Mouse (Mus musculus): Measurements from ENCODE around the gene Psmb4.
"Not testable (repeated sequence)": the region's sequence is repeated elsewhere in the genome, so short reads cannot be mapped to it uniquely, and the experiment has no call there.

Gene Psmb4

DNA sequence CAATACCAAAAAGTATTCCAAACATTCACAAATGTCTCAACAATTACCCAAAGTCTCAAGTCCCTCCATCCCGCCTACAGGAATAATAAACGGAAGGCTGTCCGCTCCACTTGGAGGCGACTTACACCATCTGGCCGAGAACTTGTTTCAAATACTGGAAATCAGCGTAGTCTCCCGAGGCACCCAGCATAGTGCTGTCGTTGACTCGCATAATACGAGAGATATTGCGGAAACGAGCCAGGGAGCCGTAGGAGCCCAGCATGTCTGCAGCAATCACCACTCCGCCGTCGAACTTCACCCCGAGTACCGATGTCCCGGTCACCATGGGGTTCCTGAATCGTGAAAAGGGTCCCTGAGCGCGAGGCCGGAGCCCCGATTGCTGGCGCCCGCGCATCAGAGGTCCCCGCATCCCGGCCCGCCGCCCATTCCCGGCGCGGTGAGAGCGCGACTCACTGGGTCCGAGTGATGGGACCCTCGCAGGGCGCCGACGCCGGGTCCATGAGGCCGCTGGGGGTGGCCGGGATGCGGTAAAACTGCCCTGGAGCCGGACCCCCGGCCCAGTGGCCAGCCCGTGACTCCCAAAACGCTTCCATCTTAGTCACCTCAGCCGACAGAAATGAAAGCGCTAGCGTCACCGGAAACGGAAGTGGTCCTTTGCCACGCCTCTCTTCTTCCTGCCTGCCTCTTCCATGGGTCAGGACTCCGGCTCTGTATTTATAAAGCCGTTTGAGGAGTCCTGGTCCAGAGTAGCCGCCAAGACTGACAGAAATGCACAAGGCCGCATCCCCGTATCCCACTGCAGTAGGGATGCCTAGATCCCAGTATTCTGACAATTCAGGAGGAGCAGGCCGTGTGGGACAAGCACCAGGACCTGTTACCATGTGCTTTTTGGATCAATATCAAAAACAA lies at the start of gene Psmb4:
Gene Psmb4, minus strand, starts transcription at position 646 of the 909 bp plus-strand sequence.
- peak; percentile 76 for DNase-seq (ENCODE audit: extremely low spot score, low read depth, low spot score)

DNA sequence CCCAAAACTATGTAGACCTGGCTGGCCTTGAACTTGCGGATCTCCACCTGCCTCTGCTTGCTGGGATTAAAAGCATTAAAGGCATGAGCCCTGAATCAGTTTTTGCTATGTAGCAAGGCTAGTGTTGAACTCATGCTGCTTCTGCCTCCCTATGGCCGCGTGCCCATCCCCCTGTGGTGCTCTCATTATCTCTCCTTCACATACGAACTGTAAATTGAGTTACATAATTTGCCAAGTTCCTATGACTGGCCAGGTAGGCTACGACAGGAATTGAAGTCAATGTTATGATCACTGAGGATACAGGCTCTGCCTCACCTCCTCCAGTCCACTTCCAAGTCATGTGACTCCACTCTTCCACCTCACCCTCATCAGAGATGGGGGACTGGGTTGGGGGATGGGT lies 49.4 kb upstream of the Psmb4 start:
- not testable (repeated sequence) for DNase-seq (ENCODE audit: extremely low spot score, low read depth, low spot score)

DNA sequence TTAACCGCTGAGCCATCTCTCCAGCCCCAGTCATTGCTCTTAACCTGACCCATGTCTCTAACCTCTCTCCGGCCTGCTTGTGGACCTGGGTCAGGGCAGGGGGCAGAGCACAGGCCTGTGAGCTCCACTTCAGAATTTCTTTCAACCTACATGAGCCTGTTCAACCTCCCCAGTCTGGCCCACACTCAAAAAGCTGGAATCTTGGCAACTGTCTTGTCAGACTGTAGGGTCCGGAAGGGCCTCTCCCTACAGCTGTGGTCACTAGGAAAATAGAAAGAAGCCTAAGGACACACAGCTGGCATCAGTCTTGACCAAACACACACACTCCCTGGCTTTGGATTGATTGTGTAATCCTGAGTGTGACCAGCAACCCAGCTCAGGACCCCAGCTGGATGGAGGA lies 48.6 kb upstream of the Psmb4 start:
- not testable (repeated sequence) for DNase-seq (ENCODE audit: extremely low spot score, low read depth, low spot score)

DNA sequence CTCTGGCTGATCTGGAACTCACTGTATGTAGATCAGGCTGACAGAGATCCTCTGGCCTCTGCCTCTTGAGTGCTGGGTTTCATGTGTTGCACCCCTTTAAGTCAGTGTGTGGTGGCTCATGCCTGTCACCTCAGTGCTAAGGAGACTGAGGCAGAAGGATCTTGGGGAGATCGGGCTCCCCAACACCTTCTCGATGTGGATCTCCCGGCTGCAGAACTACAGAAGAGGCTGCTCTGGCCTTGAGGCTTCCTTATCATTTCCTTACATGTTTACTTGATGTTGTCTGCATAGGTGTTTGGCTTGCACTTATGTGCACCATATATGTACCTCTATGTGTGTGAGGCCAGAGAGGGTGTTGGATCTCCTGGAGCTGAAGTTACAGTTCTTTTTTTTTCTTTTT lies 47.8 kb upstream of the Psmb4 start:
- DNase-seq (ENCODE audit: extremely low spot score, low read depth, low spot score), result not testable (repeated sequence)

DNA sequence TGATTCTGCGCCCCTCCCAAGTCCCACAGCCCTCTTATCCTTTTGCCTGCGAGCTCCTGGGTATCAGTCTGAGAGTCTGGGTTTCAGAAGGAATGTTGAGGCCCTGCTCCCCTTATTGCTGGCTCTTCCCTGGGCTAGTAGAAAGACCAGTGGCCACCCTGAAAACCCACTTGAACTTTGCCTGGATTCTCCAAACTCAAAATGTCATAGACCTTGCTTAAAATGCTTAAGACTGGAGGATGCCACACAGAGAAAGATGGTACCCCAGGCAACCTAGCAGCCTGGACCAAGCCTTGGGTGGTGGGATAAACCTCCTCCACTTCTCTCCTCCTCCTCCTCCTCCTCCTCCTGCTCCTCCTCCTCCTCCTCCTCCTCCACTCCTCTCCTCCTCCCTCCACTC lies 46.8 kb upstream of the Psmb4 start:
- DNase-seq (ENCODE audit: extremely low spot score, low read depth, low spot score), result not testable (repeated sequence)

DNA sequence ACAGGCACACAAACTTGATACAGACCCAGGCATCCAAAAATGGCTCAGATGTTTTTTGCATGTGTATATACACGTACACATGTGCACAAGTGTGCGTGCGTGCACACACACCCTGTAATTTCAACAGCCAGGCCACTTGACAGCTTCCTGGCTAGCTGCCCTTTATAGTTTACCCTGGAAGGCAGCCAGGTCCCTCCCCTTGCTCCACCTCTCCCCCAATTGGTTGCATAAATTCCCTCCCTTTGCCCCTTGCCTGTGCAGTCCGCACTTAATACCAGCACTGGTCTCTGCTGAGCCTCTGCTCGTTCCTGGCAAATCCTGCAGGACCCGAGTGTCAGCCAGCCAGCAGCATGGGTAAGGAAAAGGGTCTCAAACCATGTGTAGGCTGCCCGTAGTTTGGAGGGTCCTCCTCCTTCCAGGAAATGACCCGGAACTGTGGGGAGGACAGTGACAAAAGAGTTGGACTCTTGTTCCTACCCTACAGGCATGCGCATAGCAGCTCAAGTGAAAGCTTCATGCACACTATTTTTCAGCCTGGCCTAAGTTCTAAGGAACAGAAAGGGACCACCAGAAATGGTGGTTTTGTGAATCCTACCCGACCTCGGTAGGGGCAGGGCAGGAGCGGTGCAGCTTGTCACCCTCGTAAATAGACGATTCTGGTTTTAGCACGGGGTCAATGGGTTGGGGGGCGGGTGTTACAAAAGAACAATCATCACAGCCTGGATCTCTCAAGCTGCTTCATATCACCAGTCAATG lies 46.2 kb upstream of the Psmb4 start, which contains the start of gene Selenbp1:
Gene Selenbp1, plus strand, starts transcription at position 248 of the 756 bp plus-strand sequence.
- DNase-seq (ENCODE audit: extremely low spot score, low read depth, low spot score), result no peak

DNA sequence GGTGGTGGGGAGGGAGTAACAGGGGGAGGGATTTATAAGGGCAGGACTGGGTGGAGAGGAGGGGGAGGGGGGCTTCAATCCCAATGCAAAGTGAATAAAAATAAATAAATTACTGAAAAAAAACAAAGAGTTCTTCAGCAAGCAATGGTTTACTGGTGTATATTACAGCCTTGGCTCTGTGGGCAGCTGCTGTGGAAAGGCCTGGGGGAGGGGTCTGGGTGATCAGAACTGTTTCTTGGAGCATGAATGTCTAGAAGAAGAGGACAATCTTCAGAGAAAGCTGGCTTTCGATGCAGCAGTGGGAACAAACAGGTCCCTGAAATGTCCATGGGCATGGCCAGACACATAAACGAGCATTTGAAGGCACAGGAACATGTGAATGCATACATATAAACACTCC lies 45.5 kb upstream of the Psmb4 start:
- DNase-seq (ENCODE audit: extremely low spot score, low read depth, low spot score), result not testable (repeated sequence)

DNA sequence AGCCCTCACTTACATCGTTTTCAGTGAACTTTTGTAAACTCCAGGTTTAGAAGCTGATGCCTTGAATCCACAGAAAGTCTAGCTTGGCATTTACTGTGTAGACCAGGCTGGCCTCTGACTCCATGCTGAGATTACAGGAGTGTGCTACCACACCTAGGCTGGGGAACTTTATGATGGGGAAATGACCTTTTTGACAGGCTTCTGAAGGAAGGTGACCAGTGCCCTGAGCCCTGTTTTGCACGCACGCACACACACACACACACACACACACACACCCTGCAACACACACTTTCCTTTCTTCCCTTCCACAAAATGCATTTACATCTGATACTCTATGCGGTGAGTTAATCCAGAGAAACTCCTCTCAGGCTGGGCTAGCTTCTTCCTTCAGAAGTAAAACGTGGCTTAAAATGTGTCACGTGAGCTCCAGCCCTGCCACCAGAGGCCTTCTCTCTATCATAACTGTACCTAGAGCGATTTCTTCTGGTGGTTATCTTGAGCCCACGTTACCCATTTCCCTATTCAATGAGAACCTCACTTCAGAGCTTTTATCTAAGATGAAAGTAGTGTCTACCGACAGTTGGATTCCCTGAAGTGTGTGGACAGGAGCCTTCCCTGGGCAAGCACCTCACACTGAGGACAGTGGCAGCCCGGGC lies 44.8 kb upstream of the Psmb4 start:
- not testable (repeated sequence) for DNase-seq (ENCODE audit: extremely low spot score, low read depth, low spot score)

DNA sequence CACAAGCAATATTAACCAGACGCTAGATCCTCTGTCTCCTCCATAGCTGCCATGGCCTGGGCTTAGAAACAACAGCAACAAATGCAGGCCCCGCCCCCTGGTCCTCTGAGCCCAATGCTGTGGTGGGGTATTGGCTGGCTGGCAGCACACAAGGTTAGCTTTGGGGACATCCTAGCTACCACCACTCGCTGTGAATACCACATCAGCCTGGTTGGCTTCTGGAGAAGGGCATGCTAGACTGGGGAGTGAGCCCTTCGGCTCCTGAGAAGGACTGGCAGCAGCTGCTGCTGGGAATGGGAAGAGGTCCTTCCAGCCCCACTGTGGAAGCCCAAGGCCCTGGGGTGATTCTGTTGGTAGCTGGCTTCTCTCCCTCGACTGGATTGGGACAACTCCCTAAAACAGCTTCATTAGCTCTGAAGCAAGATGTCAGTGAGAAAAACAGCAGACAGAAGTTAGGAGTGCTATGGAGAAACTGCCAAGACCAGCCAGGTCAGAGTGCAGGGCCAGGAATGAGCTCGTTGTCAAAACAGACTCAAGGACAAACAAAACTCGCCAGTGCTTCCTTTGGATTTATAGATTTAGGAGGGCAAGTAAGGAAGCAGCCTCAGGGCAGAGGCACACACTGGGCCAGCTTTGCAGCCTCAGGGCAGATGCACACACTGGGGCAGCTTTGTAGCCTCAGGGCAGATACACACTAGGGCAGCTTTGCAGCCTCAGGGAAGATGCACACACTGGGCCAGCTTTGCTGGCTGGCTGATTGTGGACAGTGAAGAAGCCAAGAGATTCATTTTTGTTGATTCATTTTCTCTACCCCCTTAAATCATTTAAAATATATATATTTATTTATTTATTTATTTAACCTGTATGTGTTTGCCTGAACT lies 43.9 kb upstream of the Psmb4 start:
- DNase-seq (ENCODE audit: extremely low spot score, low read depth, low spot score), result not testable (repeated sequence)

DNA sequence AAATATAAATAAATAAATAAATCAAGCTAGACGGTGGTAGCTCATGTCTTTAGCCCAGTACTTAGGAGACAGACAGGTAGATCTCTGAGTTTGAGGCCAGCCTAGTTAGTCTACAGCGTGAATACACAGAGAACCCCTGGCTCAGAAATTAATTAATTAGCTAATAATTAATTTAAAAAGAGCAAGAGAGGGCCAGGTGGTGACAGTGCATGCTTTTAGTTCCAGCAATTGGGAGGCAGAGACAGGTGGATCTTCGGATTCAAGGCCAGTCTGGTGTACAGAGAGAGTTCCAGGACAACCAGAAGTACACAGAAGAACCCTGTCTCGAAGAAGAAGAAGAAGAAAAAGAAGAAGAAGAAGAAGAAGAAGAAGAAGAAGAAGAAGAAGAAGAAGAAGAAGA lies 42.2 kb upstream of the Psmb4 start:
- DNase-seq (ENCODE audit: extremely low spot score, low read depth, low spot score), result not testable (repeated sequence)

DNA sequence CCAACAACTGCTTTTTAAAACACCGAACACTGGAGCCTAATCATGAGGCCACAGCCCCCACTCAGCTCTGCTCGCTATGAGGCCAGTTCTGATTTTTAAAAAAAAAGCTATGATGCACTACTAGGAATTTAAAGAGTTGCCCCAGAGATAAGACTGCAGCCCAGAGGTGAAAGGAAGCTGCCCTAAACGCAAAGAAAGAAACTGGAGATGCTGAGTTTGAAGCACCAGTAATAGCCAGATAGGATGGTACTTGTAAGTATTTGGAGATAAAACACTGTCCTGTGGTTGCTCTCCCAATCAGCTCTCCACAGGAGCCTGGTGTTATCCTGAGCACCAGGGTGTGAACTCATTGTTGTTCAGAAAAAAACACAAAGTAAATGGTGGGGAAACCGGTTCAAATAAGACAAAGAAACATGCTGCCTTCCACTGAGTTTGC lies 39.6 kb upstream of the Psmb4 start:
- not testable (repeated sequence) for DNase-seq (ENCODE audit: extremely low spot score, low read depth, low spot score)

DNA sequence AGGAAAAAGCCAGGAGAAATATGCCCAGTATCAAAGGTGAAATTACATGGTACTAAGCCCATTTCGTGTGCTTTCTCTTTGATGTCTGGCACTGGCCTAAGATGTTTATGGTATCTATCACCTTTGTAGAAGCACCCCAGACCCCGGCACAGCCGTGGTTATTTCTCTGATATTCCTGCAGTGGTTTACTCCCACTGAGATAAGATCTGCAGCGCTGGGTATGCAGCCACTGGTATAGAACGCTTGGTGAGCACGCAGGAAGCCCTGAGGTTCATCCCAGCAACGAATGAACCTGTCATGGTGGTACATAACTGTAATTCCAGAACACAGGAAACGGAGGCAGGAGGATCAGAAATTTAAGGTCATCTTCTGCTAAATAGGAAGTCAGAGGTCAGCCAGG lies 37.9 kb upstream of the Psmb4 start:
- DNase-seq (ENCODE audit: extremely low spot score, low read depth, low spot score), result no peak

DNA sequence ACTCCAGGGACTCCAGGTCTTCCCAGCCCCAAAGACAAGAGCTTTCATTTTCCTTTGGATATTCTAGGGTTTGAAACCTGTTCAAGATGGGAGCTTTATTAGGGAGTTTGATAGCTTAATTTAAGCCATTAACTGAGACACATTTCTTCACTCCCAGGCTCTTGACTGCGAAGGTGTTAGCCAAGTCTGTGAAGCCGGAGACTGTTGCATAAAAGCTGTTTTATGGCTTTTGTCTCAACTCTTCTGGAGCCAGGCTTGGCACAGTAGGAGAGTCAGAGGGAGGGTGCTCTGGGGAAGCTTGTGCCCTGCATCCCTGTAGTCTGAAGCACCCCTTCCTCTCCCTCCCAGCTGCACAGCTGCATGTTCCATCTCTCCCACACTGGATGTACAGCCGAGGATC lies 35.6 kb upstream of the Psmb4 start:
- no peak for DNase-seq (ENCODE audit: extremely low spot score, low read depth, low spot score)

DNA sequence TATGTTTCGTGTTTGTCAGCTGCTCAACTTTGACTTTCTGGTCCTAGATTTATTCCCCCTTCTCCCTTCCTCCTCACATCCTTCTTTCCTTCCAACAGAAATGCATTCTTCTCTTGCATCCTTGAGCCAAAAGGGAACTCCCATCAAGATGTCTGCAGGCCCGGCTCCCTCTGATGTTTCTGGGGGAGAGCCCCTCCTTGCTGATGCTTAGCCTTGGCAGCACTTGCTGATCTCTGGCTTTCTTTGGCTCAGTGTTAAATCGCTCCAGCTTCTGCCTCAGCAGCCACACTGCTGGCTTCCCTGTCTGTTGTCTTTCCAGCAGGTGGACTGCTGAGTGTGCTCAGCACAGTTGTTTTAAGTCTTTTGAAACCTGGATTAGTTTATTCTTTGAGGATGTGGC lies 34.3 kb upstream of the Psmb4 start:
- no peak for DNase-seq (ENCODE audit: extremely low spot score, low read depth, low spot score)

DNA sequence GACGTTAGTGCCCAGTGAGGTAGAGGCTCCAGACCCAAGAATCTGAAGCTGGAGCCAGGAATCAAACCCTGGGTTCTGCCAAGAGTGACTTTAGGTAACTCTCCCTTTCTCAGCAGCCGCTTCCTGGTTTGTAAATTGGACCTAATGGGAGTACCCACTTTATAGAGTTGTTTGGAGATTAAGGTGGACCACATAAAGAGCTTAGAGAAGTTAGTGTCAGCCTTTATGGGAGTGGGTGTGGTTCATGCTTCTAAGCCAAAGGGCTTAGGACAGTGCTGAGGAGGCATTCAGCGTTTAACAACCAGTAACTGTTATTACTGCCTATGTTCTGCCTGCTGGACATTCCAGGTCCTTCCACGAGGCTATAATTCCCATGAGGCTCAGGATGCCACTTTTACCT lies 32.1 kb upstream of the Psmb4 start:
- DNase-seq (ENCODE audit: extremely low spot score, low read depth, low spot score), result no peak

DNA sequence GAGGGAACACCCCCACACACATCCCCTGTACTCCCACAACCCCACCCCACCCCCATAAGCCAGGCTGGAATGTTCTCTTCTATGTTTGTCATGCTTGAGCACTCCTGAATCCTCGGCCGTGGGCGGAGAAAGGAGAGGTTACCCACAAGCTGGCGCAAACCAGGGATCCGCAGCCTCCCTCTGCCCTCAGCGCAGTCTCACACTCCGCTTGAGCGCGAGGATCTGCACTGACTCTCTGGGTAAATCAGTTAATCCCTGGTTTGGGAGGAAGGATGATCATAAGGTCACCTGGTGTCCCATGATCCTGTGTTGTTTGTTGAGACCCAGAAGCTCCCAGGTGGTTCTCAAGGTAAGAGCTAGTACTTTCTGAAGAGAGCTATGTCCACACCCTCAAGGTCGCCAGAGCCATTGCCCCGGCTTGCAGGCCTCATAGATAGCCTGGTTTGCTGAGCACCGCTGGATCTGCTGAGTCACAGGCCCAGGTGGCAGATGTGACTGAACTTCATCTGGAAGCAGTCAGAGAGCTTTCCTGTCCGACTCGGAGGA lies 31.1 kb upstream of the Psmb4 start:
- no peak for DNase-seq (ENCODE audit: extremely low spot score, low read depth, low spot score)

DNA sequence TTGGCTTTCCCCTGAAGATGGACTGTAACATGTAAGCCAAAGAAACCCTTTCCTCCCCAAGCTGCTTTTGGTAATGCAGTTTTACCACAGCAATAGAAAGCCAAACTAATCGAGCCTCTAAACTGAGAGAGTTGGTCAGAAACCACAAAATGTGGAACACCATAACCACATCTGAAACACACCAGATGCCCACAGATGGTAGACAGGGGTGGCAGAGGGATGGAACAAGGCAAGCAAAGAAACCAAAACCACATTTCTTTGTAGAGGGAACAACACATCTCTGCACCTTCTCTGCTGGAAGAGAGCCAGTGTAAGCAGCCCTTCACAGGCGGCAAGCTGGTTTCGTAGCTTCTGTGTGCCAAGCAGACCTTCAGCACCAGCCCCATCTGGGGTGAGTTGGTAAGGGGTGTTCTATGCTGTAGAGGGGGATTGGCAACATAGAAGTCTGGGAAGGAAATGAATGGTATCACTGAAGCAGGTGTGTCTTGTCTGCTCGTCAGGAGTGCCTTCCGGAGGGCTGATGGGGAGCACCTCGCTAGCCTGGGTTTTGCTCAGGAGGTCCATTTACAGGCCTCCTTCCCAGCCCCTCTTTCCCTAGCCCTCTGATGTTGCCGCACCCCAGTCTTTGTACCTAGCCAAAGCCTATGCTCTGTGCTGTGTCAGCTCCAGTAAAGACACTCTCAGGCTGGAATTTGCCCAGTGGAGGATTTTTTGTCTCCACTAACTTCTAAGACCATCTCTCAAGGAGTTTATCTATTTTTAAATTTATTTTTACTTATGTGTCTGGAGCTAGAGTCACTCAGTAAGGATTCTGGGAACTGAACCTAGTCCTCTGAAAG lies 29.4 kb upstream of the Psmb4 start:
- DNase-seq (ENCODE audit: extremely low spot score, low read depth, low spot score), result no peak

DNA sequence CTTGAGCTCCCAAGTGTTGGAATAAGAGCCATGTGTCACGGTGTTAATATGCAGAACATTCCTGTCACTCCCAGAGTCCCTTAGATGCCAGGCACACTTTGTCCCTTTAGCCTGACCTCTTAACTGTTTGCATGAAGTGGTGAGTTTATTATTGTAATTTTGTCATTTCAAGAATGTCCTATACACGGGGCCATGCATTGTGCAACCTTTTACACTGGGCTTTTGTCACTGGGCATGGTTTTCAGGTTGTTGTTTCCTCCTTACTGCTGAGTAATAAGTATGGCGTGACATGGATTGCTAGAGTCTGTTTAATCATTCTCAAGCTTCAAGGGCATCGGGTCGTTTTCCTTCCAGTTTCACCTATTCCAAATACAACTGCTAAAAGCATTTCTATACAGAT lies 27.0 kb upstream of the Psmb4 start:
- no peak for DNase-seq (ENCODE audit: extremely low spot score, low read depth, low spot score)

DNA sequence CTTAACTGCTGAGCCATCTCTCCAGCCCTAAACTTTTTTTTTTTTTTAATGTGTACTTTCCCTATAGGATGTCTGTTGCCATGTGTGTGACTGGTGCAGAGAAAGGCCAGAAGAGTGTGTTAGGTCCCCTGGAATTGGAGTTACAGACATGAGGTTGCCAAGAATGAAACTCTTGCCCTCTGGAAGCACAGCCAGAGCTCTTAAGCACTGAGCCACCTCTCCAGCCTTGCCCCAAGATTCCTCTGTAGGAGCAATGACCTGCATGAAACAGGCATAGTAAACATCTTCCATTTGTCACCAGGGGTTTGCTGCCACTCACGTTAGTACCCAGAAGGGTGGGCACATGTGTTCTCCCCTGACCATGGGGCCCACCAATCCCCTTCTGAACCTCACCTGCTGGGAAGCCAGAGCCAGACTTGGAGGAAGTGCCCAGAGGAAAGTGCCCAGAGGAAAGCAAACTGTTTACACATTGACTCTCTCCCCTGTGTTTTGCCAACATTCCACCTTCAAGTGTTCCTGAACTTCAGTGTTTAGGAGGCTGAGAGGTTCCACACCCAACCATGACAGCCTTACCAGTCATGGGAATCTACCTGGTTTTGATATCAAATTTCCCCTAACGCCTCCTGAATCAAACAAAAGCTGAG lies 24.4 kb upstream of the Psmb4 start:
- DNase-seq (ENCODE audit: extremely low spot score, low read depth, low spot score), result no peak
